Mouse (Mus musculus): Measurements from ENCODE around the gene Wt1. TPM values are rescaled to one million over a fixed set of nuclear protein-coding genes. Genes with fewer than 3 reads are reported as not detected.
A peak's percentile ranks its signal among the peaks of the same experiment; 100 is the strongest.

Gene Wt1
- polyA plus RNA-seq, 1 experiment from 2014 or later, result 2.1 TPM

DNA sequence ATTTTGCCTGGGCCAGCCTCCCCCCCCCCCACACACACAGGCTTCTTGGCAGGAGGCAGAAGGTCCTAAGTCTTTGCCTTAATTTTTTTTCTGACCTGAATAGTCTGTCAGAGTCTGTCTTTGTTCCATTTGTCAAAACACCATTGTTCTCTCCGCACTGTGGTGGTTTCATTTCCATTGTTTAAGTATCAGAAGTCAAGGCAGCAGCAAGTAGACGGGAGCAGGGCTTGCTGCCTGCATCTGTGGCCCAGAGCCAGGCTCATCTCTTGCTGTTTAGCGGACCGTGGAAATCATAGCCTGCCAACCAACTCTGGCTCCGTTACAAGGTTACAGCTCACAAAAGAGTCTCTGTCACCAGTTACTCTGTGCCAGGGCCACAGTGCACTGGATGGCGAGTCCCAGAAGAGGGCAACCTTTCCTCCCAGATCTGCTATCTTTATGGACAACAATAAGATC, 17.6 kb upstream of the Wt1 start:
- no peak for TF ChIP-seq EP300 (IDR thresholded peaks at IDR 0.05)
- peak; percentile 61 for TF ChIP-seq CTCF (IDR thresholded peaks at IDR 0.05)
- peak; percentile 94 for ATAC-seq
- Histone ChIP-seq H3K9me3 (ENCODE audit: low read length) (no peaks in the 10 kb centered on the region), H3K27me3 (replicated peaks; ENCODE audit: insufficient read depth, low read length) (0 out of 2 replicates have a peak, but pooled peaks cover 6% of the 10 kb centered on the region), H3K9ac (replicated peaks; ENCODE audit: low read depth) (no peak overlapping the region), H3K4me2 (replicated peaks; ENCODE audit: low read depth, low read length) (no peak overlapping the region), H3K27ac (ENCODE audit: low read length) (no peak overlapping the region), H3K4me3 (ENCODE audit: low read depth, low read length) (no peak overlapping the region), H3K4me1 (ENCODE audit: insufficient read depth, low read depth, low read length) (no peaks in the 10 kb centered on the region), H3K36me3 (ENCODE audit: insufficient read depth, low read length) (no peaks in the 10 kb centered on the region)
- DNase-seq (ENCODE audit: low spot score), result peak; percentile 78
- 17% methylated on average over 6 of the region's 6 CpGs for WGBS

DNA sequence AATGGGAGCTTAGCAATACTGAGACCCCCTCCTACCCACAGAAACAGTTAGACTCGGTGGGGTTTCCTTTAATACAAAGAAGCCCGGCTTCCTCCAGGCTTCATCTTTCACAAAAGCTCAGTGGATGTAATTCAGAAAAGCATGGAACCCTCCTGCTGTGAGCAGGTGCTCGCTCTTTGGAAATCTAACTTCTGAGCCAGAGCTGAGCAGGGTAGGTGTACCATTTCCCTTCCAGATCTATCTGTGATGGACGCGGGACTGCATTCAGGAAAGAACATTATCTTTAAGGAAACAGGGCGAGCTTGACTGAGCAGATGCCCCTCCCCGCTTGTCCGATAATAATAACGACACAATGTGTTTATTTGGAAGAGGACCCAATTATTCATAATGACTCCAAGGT, 12.3 kb upstream of the Wt1 start:
- ATAC-seq (no peak), DNase-seq (ENCODE audit: low spot score) (no peak)
- WGBS, result 24% methylated on average over 9 of the region's 9 CpGs
- H3K9me3 ChIP-seq (ENCODE audit: low read length), result no peaks in the 10 kb centered on the region
- no peak for TF ChIP-seq EP300 (IDR thresholded peaks at IDR 0.05)
- no peak for TF ChIP-seq CTCF (IDR thresholded peaks at IDR 0.05)
- no peak overlapping the region for H3K9ac ChIP-seq (replicated peaks; ENCODE audit: low read depth)
- no peaks in the 10 kb centered on the region for H3K4me1 ChIP-seq (ENCODE audit: insufficient read depth, low read depth, low read length)
- no peaks in the 10 kb centered on the region for H3K36me3 ChIP-seq (ENCODE audit: insufficient read depth, low read length)
- H3K4me3 ChIP-seq (ENCODE audit: low read depth, low read length), result no peak overlapping the region
- H3K4me2 ChIP-seq (replicated peaks; ENCODE audit: low read depth, low read length), result no peak overlapping the region
- no peak overlapping the region for H3K27ac ChIP-seq (ENCODE audit: low read length)
- peaks cover 6% of the 10 kb centered on the region; the same call in 1 of the 2 replicates for H3K27me3 ChIP-seq (replicated peaks; ENCODE audit: insufficient read depth, low read length)

DNA sequence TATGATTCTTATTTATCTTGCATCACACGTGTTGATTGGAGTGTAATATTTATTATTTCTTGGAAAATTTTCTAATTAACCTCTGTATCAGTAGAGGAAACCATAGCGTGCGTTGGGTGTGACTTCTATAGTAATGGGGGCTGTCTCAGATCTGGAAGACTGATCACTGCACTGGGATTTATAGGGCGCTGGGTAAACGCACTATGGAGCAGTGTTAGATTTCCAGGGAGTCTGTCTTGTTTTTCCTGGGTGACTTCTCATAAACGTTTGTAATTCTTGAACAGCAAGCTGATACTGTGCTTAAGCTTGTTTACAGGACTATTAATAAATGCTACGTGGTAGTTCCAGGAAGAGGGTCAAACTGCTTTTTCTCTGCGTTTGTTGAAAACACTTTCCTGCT, 8.7 kb upstream of the Wt1 start:
- Histone ChIP-seq H3K27me3 (replicated peaks; ENCODE audit: insufficient read depth, low read length) (peaks cover 23% of the 10 kb centered on the region), H3K9me3 (ENCODE audit: low read length) (no peaks in the 10 kb centered on the region), H3K27ac (ENCODE audit: low read length) (no peak overlapping the region), H3K9ac (replicated peaks; ENCODE audit: low read depth) (no peak overlapping the region), H3K4me2 (replicated peaks; ENCODE audit: low read depth, low read length) (no peak overlapping the region), H3K36me3 (ENCODE audit: insufficient read depth, low read length) (no peaks in the 10 kb centered on the region), H3K4me3 (ENCODE audit: low read depth, low read length) (no peak overlapping the region), H3K4me1 (ENCODE audit: insufficient read depth, low read depth, low read length) (no peaks in the 10 kb centered on the region)
- DNase-seq (ENCODE audit: low spot score) (no peak), ATAC-seq (no peak)
- WGBS, result 41% methylated on average over 8 of the region's 8 CpGs
- TF ChIP-seq CTCF (IDR thresholded peaks at IDR 0.05) (no peak), EP300 (IDR thresholded peaks at IDR 0.05) (no peak)

DNA sequence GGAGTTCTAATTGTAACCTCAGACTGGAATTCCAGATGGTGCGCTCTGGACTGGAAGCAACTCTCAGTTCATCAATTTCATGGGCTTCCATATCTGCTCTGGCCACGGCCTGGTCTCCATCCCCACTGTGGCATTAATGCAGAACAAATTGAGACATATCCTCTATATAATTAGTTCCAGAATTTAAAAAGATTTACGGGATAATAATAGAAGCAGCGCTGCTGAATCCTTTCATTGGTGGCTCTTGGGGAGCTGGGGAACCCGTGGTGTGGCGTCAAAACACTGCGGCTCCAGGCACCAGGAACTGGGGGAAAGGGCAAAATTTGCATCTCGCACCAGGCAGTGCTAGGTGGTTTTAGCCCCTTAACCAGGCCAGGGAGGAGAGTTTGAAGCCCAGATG, 4.1 kb upstream of the Wt1 start:
- no peaks in the 10 kb centered on the region for H3K36me3 ChIP-seq (ENCODE audit: insufficient read depth, low read length)
- peaks cover 4% of the 10 kb centered on the region for H3K4me1 ChIP-seq (ENCODE audit: insufficient read depth, low read depth, low read length)
- H3K27me3 ChIP-seq (replicated peaks; ENCODE audit: insufficient read depth, low read length), result peaks cover 60% of the 10 kb centered on the region
- 10% methylated on average over 8 of the region's 8 CpGs for WGBS
- TF ChIP-seq CTCF (IDR thresholded peaks at IDR 0.05) (no peak), EP300 (IDR thresholded peaks at IDR 0.05) (no peak)
- H3K4me3 ChIP-seq (ENCODE audit: low read depth, low read length), result no peak overlapping the region
- H3K4me2 ChIP-seq (replicated peaks; ENCODE audit: low read depth, low read length), result no peak overlapping the region
- no peak for DNase-seq (ENCODE audit: low spot score)
- no peak overlapping the region for H3K27ac ChIP-seq (ENCODE audit: low read length)
- no peak overlapping the region for H3K9ac ChIP-seq (replicated peaks; ENCODE audit: low read depth)
- H3K9me3 ChIP-seq (ENCODE audit: low read length), result no peaks in the 10 kb centered on the region
- ATAC-seq, result no peak

DNA sequence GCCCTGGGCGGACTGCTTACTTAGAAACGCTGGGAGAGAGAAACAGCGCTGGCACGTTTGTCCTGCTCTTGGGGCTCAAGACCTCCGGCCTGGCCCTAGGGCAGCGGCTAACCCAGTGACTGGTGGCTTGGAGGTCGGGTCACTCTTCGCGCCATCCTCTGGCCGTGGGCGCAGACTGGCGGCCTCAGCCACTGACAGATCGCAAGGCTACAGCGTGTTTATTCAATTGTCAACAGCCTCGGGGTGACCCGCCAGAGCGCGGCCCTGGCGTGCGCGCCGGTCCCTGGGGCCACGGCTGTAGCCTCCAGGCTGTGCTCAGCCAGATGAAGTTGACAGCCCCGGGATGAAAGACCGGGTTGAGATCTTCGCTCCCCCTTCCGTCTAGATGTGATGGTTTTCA, 3.4 kb upstream of the Wt1 start:
- no peak overlapping the region for H3K27ac ChIP-seq (ENCODE audit: low read length)
- H3K4me1 ChIP-seq (ENCODE audit: insufficient read depth, low read depth, low read length), result peaks cover 4% of the 10 kb centered on the region
- peak overlapping the region; percentile 9; the same call in 1 of the 2 replicates for H3K4me3 ChIP-seq (ENCODE audit: low read depth, low read length)
- DNase-seq (ENCODE audit: low spot score) (no peak), ATAC-seq (no peak)
- peaks cover 67% of the 10 kb centered on the region for H3K27me3 ChIP-seq (replicated peaks; ENCODE audit: insufficient read depth, low read length)
- no peak for TF ChIP-seq CTCF (IDR thresholded peaks at IDR 0.05)
- no peak for TF ChIP-seq EP300 (IDR thresholded peaks at IDR 0.05)
- H3K36me3 ChIP-seq (ENCODE audit: insufficient read depth, low read length), result no peaks in the 10 kb centered on the region
- peak overlapping the region; percentile 6; the same call in 1 of the 2 replicates for H3K4me2 ChIP-seq (replicated peaks; ENCODE audit: low read depth, low read length)
- under 1% methylated on average over 27 of the region's 27 CpGs for WGBS
- no peaks in the 10 kb centered on the region for H3K9me3 ChIP-seq (ENCODE audit: low read length)
- H3K9ac ChIP-seq (replicated peaks; ENCODE audit: low read depth), result no peak overlapping the region

DNA sequence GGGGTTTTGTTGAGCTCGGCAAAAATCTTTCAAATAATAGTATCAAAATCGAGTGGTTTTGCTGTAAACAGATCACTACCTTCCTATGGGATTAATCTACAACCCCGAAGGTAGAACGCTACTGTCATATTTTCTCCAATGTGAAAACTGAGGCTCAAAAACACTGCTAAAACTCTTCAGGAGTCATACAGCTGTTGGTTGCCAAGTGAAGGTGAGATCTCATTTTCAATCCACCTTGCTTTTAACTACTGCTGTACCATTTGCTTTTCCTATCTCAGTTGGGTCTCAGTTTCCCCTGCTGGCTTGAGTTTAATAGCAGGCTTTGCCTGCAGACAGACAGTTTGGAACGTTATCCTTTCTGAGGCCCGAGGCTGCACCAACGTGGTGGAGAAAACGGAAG, 2.9 kb upstream of the Wt1 start:
- H3K27ac ChIP-seq (ENCODE audit: low read length), result no peak overlapping the region

DNA sequence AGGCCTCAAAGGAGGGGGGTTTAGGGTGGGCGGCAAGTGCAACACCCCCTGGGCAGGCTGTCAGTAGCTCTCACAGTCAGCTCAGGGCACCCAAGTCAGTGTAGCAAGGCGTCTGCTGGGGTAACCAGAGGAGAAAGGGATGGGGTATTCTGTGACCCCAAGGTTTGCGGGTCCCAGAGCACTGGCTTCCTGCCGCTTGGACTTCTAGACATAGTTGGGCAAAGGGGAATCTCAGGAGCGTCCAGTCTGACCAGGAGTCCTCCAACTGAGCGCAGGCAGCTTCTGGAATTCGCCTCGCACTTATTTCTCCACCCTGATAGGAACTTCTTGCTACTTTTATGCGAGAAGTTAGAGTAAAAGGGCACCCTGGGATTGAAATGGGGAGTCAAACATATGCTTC, 2.4 kb upstream of the Wt1 start:
- peaks cover 77% of the 10 kb centered on the region for H3K27me3 ChIP-seq (replicated peaks; ENCODE audit: insufficient read depth, low read length)
- peaks cover 4% of the 10 kb centered on the region for H3K4me1 ChIP-seq (ENCODE audit: insufficient read depth, low read depth, low read length)
- no peak overlapping the region for H3K4me3 ChIP-seq (ENCODE audit: low read depth, low read length)
- H3K4me2 ChIP-seq (replicated peaks; ENCODE audit: low read depth, low read length), result no peak overlapping the region
- WGBS, result 5% methylated on average over 9 of the region's 9 CpGs
- TF ChIP-seq EP300 (IDR thresholded peaks at IDR 0.05) (no peak), CTCF (IDR thresholded peaks at IDR 0.05) (no peak)
- H3K27ac ChIP-seq (ENCODE audit: low read length), result no peak overlapping the region
- DNase-seq (ENCODE audit: low spot score) (no peak), ATAC-seq (no peak)
- H3K9ac ChIP-seq (replicated peaks; ENCODE audit: low read depth), result no peak overlapping the region
- H3K9me3 ChIP-seq (ENCODE audit: low read length), result no peaks in the 10 kb centered on the region
- H3K36me3 ChIP-seq (ENCODE audit: insufficient read depth, low read length), result no peaks in the 10 kb centered on the region

More for the DNA sequence above, 2.9 kb upstream of the Wt1 start:
- peaks cover 4% of the 10 kb centered on the region for H3K4me1 ChIP-seq (ENCODE audit: insufficient read depth, low read depth, low read length)
- H3K4me2 ChIP-seq (replicated peaks; ENCODE audit: low read depth, low read length), result no peak overlapping the region
- no peak overlapping the region for H3K9ac ChIP-seq (replicated peaks; ENCODE audit: low read depth)
- DNase-seq (ENCODE audit: low spot score), result no peak
- no peak for ATAC-seq
- H3K36me3 ChIP-seq (ENCODE audit: insufficient read depth, low read length), result no peaks in the 10 kb centered on the region
- TF ChIP-seq CTCF (IDR thresholded peaks at IDR 0.05) (no peak), EP300 (IDR thresholded peaks at IDR 0.05) (no peak)
- peaks cover 72% of the 10 kb centered on the region for H3K27me3 ChIP-seq (replicated peaks; ENCODE audit: insufficient read depth, low read length)
- 12% methylated on average over 8 of the region's 8 CpGs for WGBS
- no peaks in the 10 kb centered on the region for H3K9me3 ChIP-seq (ENCODE audit: low read length)
- no peak overlapping the region for H3K4me3 ChIP-seq (ENCODE audit: low read depth, low read length)

Data from lung, postnatal 0 days (tissue).